Mouse (Mus musculus): ENCODE results near the gene Gm9936. TPM values are rescaled to one million over a fixed set of nuclear protein-coding genes. Genes with fewer than 3 reads are reported as not detected.
A peak's percentile ranks its signal among the peaks of the same experiment; 100 is the strongest.

Gene Gm9936
- total and polyA plus RNA-seq, 3 experiments: 0.04 to 0.26 TPM; not detected in 1

DNA sequence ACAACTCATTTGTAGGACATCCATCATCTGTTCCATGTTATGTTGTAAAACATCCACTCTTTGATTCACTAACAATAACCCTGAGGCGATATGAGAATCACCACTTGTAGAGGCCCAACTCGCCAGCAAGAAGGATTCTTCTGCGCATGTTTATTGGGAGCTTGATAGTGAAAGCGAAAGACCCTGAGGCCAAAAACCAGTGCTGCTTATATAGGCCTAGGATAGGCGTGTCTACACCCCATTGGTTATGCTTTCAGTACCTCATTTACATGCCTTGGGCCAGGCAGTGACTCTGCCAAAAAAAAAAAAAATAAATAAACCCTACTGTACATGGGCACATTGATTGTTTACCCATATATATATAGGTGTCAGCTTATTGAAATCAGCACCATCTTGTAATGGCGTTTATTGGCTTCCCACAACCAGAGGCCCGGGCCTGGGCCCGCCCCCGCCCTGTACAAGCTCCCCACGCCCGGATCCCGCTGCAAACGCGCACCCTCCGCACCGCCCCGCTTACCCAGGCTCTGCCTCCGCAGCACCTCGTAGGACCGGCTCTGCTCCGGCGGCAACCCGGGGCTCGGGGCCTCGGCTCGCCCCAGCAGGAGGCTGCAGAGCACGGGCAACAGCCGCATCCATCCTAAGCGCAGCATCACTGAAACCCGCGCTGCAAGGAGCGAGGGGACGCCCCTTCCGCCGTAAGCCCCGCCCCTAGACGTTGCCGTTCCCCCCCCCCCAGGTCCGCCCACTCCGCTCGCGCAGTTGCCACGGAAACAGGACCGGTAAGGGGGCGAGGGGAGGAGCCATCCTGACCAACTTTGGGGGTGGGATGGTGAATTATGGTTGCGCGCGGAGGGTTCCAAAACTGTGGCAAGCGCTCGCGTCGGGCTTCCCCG, 35.4 kb downstream of the Gm9936 start, which contains the start of gene 1500011B03Rik:
TSS of gene 1500011B03Rik (minus strand) at position 673 of the 893 bp plus-strand sequence.
- Histone ChIP-seq H3K4me2 (ENCODE audit: insufficient read depth, low read depth, poor library complexity, severe bottlenecking) (0 out of 2 replicates have a peak within 1 kb of the TSS, but pooled peaks have one; percentile 34), H3K36me3 (replicated peaks in 1 of 2; ENCODE audit: control insufficient read depth in 1 of 2, insufficient read depth in 1 of 2, low read length in 1 of 2) (no peaks in the 10 kb centered on the region), H3K27me3 (replicated peaks) (no peaks in the 10 kb centered on the region), H3K9me3 (replicated peaks; ENCODE audit: low read length) (peaks cover 8% of the 10 kb centered on the region), H3K4me1 (ENCODE audit: control insufficient read depth in 1 of 2, insufficient read depth in 2 of 2) (peaks cover 0 to 10% of the 10 kb centered on the region in 2 experiments; a peak in 2 of 4 replicates), H3K79me2 (replicated peaks; ENCODE audit: control insufficient read depth, extremely low read depth, insufficient read depth, poor library complexity, severe bottlenecking) (no peaks in the 10 kb centered on the region), H3K9ac (ENCODE audit: insufficient read depth, low read depth) (no peak within 1 kb of the TSS), H3K4me3 (replicated peaks in 1 of 3; ENCODE audit: low read depth in 2 of 3, low read length in 2 of 3, poor library complexity in 1 of 3) (peak within 1 kb of the TSS; percentile 35 to 46 (median 39)), H3K27ac (ENCODE audit: insufficient read depth, low read depth) (no peak within 1 kb of the TSS)
- no peak for TF ChIP-seq ZNF384 (IDR thresholded peaks at IDR 0.05; ENCODE audit: low read depth, low read length)
- no peak for TF ChIP-seq E2F4 (IDR thresholded peaks at IDR 0.05; ENCODE audit: insufficient replicate concordance, low read depth, low read length)
- TF ChIP-seq MAX (IDR thresholded peaks at IDR 0.05; ENCODE audit: low read length): no peak
- TF ChIP-seq JUND (conservative IDR thresholded peaks at IDR 0.05; ENCODE audit: low read depth, low read length): no peak
- no peak for TF ChIP-seq MAFK (IDR thresholded peaks at IDR 0.05; ENCODE audit: insufficient replicate concordance, low read length)
- no peak for TF ChIP-seq NELFE (IDR thresholded peaks at IDR 0.05; ENCODE audit: low read depth, low read length)
- no peak for TF ChIP-seq ZC3H11A (IDR thresholded peaks at IDR 0.05; ENCODE audit: low read depth, low read length)
- TF ChIP-seq GABPA (IDR thresholded peaks at IDR 0.05; ENCODE audit: insufficient replicate concordance, low read depth, low read length): no peak
- in situ Hi-C loops (cut with MboI; ENCODE audit: low pct_ligation_motif_present, low pct_unique_long_range_greater_than_20kb, low sequenced_read_pairs): no loop called here
- DNase-seq (ENCODE audit: extremely low read depth): peak; percentile 43
- dilution Hi-C loops (cut with MboI; ENCODE audit: extremely low pct_ligation_motif_present, extremely low pct_unique_long_range_greater_than_20kb, low sequenced_read_pairs): no loop called here

GRCm38 (mm10) chr5:114818124-114818523, 40.4 kb downstream of the Gm9936 start:
- DNase-seq (ENCODE audit: extremely low read depth): peak; percentile 42
- Histone ChIP-seq H3K27ac (ENCODE audit: insufficient read depth, low read depth) (no peak overlapping the region), H3K4me3 (replicated peaks in 1 of 3; ENCODE audit: low read depth in 2 of 3, low read length in 2 of 3, poor library complexity in 1 of 3) (no peak overlapping the region), H3K9me3 (replicated peaks; ENCODE audit: low read length) (peaks cover 7% of the 10 kb centered on the region), H3K4me2 (ENCODE audit: insufficient read depth, low read depth, poor library complexity, severe bottlenecking) (no peak overlapping the region), H3K36me3 (replicated peaks in 1 of 2; ENCODE audit: control insufficient read depth in 1 of 2, insufficient read depth in 1 of 2, low read length in 1 of 2) (no peaks in the 10 kb centered on the region), H3K9ac (ENCODE audit: insufficient read depth, low read depth) (no peak overlapping the region), H3K27me3 (replicated peaks) (no peaks in the 10 kb centered on the region), H3K79me2 (replicated peaks; ENCODE audit: control insufficient read depth, extremely low read depth, insufficient read depth, poor library complexity, severe bottlenecking) (no peaks in the 10 kb centered on the region), H3K4me1 (ENCODE audit: control insufficient read depth in 1 of 2, insufficient read depth in 2 of 2) (peaks cover 0 to 5% of the 10 kb centered on the region in 2 experiments; a peak in 2 of 4 replicates)
- TF ChIP-seq MEF2A (IDR thresholded peaks at IDR 0.05; ENCODE audit: borderline replicate concordance, low read depth, low read length): no peak
- no peak for TF ChIP-seq NRF1 (IDR thresholded peaks at IDR 0.05; ENCODE audit: low read depth, low read length)
- TF ChIP-seq ZNF384 (IDR thresholded peaks at IDR 0.05; ENCODE audit: low read depth, low read length): no peak
- no peak for TF ChIP-seq ZC3H11A (IDR thresholded peaks at IDR 0.05; ENCODE audit: low read depth, low read length)
- TF ChIP-seq USF2 (conservative IDR thresholded peaks at IDR 0.05; ENCODE audit: low read depth, low read length): peak; percentile 37; the same call in 1 of the 2 replicates
- TF ChIP-seq BHLHE40 (IDR thresholded peaks at IDR 0.05; ENCODE audit: low read depth, low read length): peak; percentile 62
- TF ChIP-seq USF1 (IDR thresholded peaks at IDR 0.05; ENCODE audit: low read depth, low read length): peak; percentile 38
- dilution Hi-C loops (cut with MboI; ENCODE audit: extremely low pct_ligation_motif_present, extremely low pct_unique_long_range_greater_than_20kb, low sequenced_read_pairs): no loop called here
- in situ Hi-C loops (cut with MboI; ENCODE audit: low pct_ligation_motif_present, low pct_unique_long_range_greater_than_20kb, low sequenced_read_pairs): no loop called here
